Mouse (Mus musculus) limb, embryonic 11.5 days (tissue): ENCODE data around the gene Gm38392. TPM values are rescaled to one million over a fixed set of nuclear protein-coding genes. Genes with fewer than 3 reads are reported as not detected.
"Not testable (repeated sequence)": the region's sequence is repeated elsewhere in the genome, so short reads cannot be mapped to it uniquely, and the experiment has no call there.

ENCODE experiments used
- ATAC-seq: fragments of 200-750 bp; cut with Nextera tagmentation; 2 replicates; pipeline ENCODE4 v1.8.0; 2017; ENCODE audit warnings: low read depth; ENCODE audit not compliant: insufficient number of reproducible peaks, low FRiP score, low TSS enrichment
- DNase-seq: peaks from one replicate; pipeline ENCODE4 v3.0.0-alpha.2; 2015; ENCODE audit warnings: low spot score
- H3K27ac ChIP-seq: fragments of 300-500 bp; sonication (generic); replicated peaks from 2 replicates; pipeline ENCODE4 v1.5.1; 2014; ENCODE audit warnings: low read depth, mild to moderate bottlenecking, low read length
- H3K27me3 ChIP-seq: fragments of 300-500 bp; sonication (generic); 2 replicates; pipeline ENCODE4 v1.6.1; 2014; ENCODE audit warnings: mild to moderate bottlenecking, low read length, mixed read lengths; ENCODE audit not compliant: control insufficient read depth, insufficient read depth
- H3K36me3 ChIP-seq: fragments of 300-500 bp; sonication (generic); 2 replicates; pipeline ENCODE4 v1.6.1; 2014; ENCODE audit warnings: mild to moderate bottlenecking, low read length, moderate library complexity, mixed read lengths; ENCODE audit not compliant: control insufficient read depth, insufficient read depth
- H3K4me1 ChIP-seq: fragments of 300-500 bp; sonication (generic); 2 replicates; pipeline ENCODE4 v1.6.1; 2014; ENCODE audit warnings: low read length, mixed read lengths; ENCODE audit not compliant: control insufficient read depth, insufficient read depth
- H3K4me2 ChIP-seq: fragments of 300-500 bp; sonication (generic); 2 replicates; pipeline ENCODE4 v1.6.1; 2014; ENCODE audit warnings: low read depth, mild to moderate bottlenecking, moderate library complexity; ENCODE audit not compliant: severe bottlenecking
- H3K4me3 ChIP-seq: fragments of 300-500 bp; sonication (generic); 2 replicates; pipeline ENCODE4 v1.5.1; 2014; ENCODE audit warnings: low read depth, low read length
- H3K9ac ChIP-seq: fragments of 300-500 bp; sonication (generic); 2 replicates; pipeline ENCODE4 v1.6.1; 2014; ENCODE audit warnings: mild to moderate bottlenecking, low read length
- H3K9me3 ChIP-seq: fragments of 300-500 bp; sonication (generic); 2 replicates; pipeline ENCODE4 v1.6.1; 2016; ENCODE audit warnings: low read length; ENCODE audit not compliant: control insufficient read depth
- WGBS: fragments of 180-500 bp; shearing (Covaris S2); extraction: QIAGEN DNeasy Blood & Tissue Kit; methylation state at CpG from one replicate; pipeline ENCODE4 v1.1.7; 2014; 5-methylcytosine and 5-hydroxymethylcytosine counted together
- polyA plus RNA-seq: library from polyadenylated mRNA; unstranded; fragments of >200 nt; fragmentation: Nextera tagmentation; extraction: Ambion mirVana; gene quantifications from 2 replicates; pipeline ENCODE4 v1.2.1, GENCODE M21; 2014

Gm38392 gene
- polyA plus RNA-seq, 1 experiment from 2014 or later = 0.59 TPM

DNA sequence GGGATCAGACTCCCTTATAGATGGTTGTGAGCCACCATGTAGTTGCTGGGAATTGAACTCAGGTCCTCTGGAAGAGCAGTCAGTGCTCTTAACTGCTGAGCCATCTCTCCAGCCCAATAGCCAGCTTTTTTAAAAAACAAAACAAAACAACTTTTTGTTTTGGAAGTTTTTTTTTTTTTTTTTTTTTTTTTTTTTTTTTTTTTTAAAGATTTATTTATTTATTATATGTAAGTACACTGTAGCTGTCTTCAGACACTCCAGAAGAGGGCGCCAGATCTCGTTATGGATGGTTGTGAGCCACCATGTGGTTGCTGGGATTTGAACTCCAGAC lies 1.5 kb downstream of the Gm38392 start:
- H3K4me3 ChIP-seq, H3K27me3 ChIP-seq, ATAC-seq, H3K4me2 ChIP-seq, H3K4me1 ChIP-seq, H3K9me3 ChIP-seq, H3K36me3 ChIP-seq, H3K27ac ChIP-seq, DNase-seq, H3K9ac ChIP-seq: not testable (repeated sequence)
- no CpG with 5 or more reads among the region's 2 CpGs for WGBS

- not testable (repeated sequence) for H3K36me3 ChIP-seq, H3K9ac ChIP-seq, H3K4me2 ChIP-seq, H3K9me3 ChIP-seq, H3K4me3 ChIP-seq, H3K27me3 ChIP-seq, H3K4me1 ChIP-seq, ATAC-seq, DNase-seq, H3K27ac ChIP-seq
- 95% methylated on average over 14 of the region's 14 CpGs for WGBS
Measured at GRCm38 (mm10) chr3:88284815-88285564, 2.0 kb downstream of the Gm38392 start.

DNA sequence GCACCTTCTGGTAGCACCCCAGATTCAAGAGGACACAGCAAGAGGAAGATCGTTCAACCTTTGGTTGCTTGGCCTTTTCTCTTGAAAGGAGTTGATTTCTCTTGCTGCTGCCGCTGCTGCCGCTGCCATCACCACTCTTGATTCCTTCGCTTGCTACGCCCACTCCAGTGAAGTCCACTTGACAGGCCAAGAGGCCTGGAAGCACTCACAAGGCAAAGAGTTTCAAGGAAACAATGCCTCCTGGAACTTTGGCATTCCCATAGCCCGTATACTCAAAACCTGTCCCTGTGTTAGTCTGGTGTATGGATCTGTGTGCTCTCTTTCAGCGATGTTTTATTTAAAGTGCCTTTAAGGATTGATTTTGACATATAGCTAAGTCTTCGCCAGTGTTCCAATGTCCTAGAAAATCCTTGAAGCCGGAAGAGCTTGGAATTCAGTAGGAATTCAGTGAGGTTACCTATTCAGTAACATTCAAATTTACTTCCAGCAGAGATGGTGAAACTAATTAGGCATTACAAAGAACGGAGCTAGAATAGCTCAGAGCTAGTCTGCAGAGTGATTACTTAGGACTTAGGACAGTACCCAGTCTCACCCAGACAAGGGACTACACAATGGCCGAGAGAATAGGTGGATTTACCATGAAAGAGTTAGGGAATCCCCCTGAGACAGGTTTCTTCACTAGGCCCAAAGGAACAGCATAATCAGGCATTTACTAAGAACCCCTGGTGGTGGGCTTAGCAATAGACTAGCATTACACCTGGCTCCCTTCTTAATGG lies 5.7 kb downstream of the Gm38392 start:
- H3K4me3 ChIP-seq, H3K4me2 ChIP-seq, H3K27ac ChIP-seq, H3K36me3 ChIP-seq, H3K27me3 ChIP-seq, ATAC-seq, H3K4me1 ChIP-seq, H3K9me3 ChIP-seq, DNase-seq, H3K9ac ChIP-seq: not testable (repeated sequence)
- 76% methylated on average over 11 of the region's 11 CpGs for WGBS

- Histone ChIP-seq H3K4me2 (no peak overlapping the region), H3K27ac (no peak overlapping the region), H3K27me3 (no peaks in the 10 kb centered on the region), H3K9me3 (no peaks in the 10 kb centered on the region), H3K4me1 (no peaks in the 10 kb centered on the region), H3K36me3 (no peaks in the 10 kb centered on the region), H3K4me3 (no peak overlapping the region), H3K9ac (no peak overlapping the region)
- no peak for ATAC-seq
- WGBS = 91% methylated on average over 2 of the region's 2 CpGs
- no peak for DNase-seq
Measured at GRCm38 (mm10) chr3:88280035-88280434, 7.0 kb downstream of the Gm38392 start.

- WGBS = 34% methylated on average over 7 of the region's 7 CpGs
- Histone ChIP-seq H3K4me2 (no peak overlapping the region), H3K4me1 (no peaks in the 10 kb centered on the region), H3K27me3 (no peaks in the 10 kb centered on the region), H3K4me3 (no peak overlapping the region), H3K27ac (no peak overlapping the region), H3K9me3 (no peaks in the 10 kb centered on the region), H3K9ac (no peak overlapping the region), H3K36me3 (no peaks in the 10 kb centered on the region)
- ATAC-seq (no peak), DNase-seq (no peak)
Measured at GRCm38 (mm10) chr3:88276529-88277143, 10.4 kb downstream of the Gm38392 start.

- Histone ChIP-seq H3K4me1 (no peaks in the 10 kb centered on the region), H3K9ac (no peak overlapping the region), H3K4me3 (no peak overlapping the region), H3K4me2 (no peak overlapping the region), H3K9me3 (no peaks in the 10 kb centered on the region), H3K27ac (no peak overlapping the region), H3K36me3 (no peaks in the 10 kb centered on the region), H3K27me3 (no peaks in the 10 kb centered on the region)
- no peak for ATAC-seq
- 86% methylated on average over 2 of the region's 2 CpGs for WGBS
- no peak for DNase-seq
Measured at GRCm38 (mm10) chr3:88276121-88276520, 10.9 kb downstream of the Gm38392 start.

GRCm38 (mm10) chr3:88274002-88274401 lies 13.0 kb downstream of the Gm38392 start:
- Histone ChIP-seq H3K4me1 (no peaks in the 10 kb centered on the region), H3K4me2 (no peak overlapping the region), H3K36me3 (no peaks in the 10 kb centered on the region), H3K4me3 (no peak overlapping the region), H3K27me3 (no peaks in the 10 kb centered on the region), H3K9ac (no peak overlapping the region), H3K9me3 (no peaks in the 10 kb centered on the region), H3K27ac (no peak overlapping the region)
- 92% methylated on average over 4 of the region's 4 CpGs for WGBS
- DNase-seq (no peak), ATAC-seq (no peak)

DNA sequence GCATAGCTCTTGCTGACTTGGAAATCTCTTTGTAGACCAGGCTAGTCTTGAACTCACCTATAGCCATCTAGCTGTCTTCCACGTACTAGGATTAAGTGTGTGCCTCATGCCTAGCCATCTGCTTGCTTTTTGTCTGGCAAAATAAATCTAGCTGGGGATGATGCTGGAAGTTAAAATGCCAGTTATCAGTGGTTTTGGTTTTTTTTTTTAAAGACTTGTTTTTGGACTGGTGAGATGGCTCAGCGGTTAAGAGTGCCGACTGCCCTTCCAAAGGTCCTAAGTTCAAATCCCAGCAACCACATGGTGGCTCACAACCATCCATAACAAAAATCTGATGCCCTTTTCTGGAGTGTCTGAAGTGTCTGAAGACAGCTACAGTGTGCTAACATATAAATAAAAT lies 15.2 kb downstream of the Gm38392 start:
- H3K4me1 ChIP-seq = no peaks in the 10 kb centered on the region
- 93% methylated on average over 3 of the region's 3 CpGs for WGBS
- no peaks in the 10 kb centered on the region for H3K36me3 ChIP-seq
- H3K9ac ChIP-seq = no peak overlapping the region
- H3K27ac ChIP-seq = no peak overlapping the region
- no peak for DNase-seq
- H3K4me3 ChIP-seq = no peak overlapping the region
- no peaks in the 10 kb centered on the region for H3K27me3 ChIP-seq
- H3K9me3 ChIP-seq = no peaks in the 10 kb centered on the region
- no peak for ATAC-seq
- no peak overlapping the region for H3K4me2 ChIP-seq
